Mouse (Mus musculus) hindbrain, embryonic 11.5 days (tissue): ENCODE results near the gene Gstp1. TPM values are rescaled to one million over a fixed set of nuclear protein-coding genes. Genes with fewer than 3 reads are reported as not detected.
A peak's percentile ranks its signal among the peaks of the same experiment; 100 is the strongest.

Experiments used
- ATAC-seq: fragments of 200-750 bp; cut with Nextera tagmentation; 2 replicates; pipeline ENCODE4 v1.8.0; 2017; ENCODE audit warnings: mild to moderate bottlenecking, moderate TSS enrichment, moderate library complexity; ENCODE audit not compliant: low FRiP score
- DNase-seq: peaks from one replicate; pipeline ENCODE4 v3.0.0-alpha.2; 2015; ENCODE audit warnings: low spot score
- H3K27ac ChIP-seq: fragments of 300-500 bp; sonication (generic); 2 replicates; pipeline ENCODE4 v1.5.1; 2014; ENCODE audit warnings: mild to moderate bottlenecking, low read depth, low read length
- H3K27me3 ChIP-seq: fragments of 300-500 bp; sonication (generic); 2 replicates; pipeline ENCODE4 v1.6.1; 2014; ENCODE audit warnings: mild to moderate bottlenecking, low read length, moderate library complexity, mixed read lengths; ENCODE audit not compliant: control insufficient read depth, insufficient read depth
- H3K36me3 ChIP-seq: fragments of 300-500 bp; sonication (generic); 2 replicates; pipeline ENCODE4 v1.6.1; 2014; ENCODE audit warnings: mild to moderate bottlenecking, low read length, moderate library complexity, mixed read lengths; ENCODE audit not compliant: control insufficient read depth, insufficient read depth
- H3K4me1 ChIP-seq: fragments of 300-500 bp; sonication (generic); replicated peaks from 2 replicates; pipeline ENCODE4 v1.6.1; 2014; ENCODE audit warnings: low read length, mixed read lengths; ENCODE audit not compliant: control insufficient read depth, insufficient read depth
- H3K4me2 ChIP-seq: fragments of 300-500 bp; sonication (generic); replicated peaks from 2 replicates; pipeline ENCODE4 v1.6.1; 2014; ENCODE audit warnings: mild to moderate bottlenecking, low read depth, low read length
- H3K4me3 ChIP-seq: fragments of 300-500 bp; sonication (generic); 2 replicates; pipeline ENCODE4 v1.5.1; 2014; ENCODE audit warnings: low read depth, low read length
- H3K9ac ChIP-seq: fragments of 300-500 bp; sonication (generic); 2 replicates; pipeline ENCODE4 v1.6.1; 2014; ENCODE audit warnings: low read depth, low read length
- H3K9me3 ChIP-seq: fragments of 300-500 bp; sonication (generic); 2 replicates; pipeline ENCODE4 v1.6.1; 2016; ENCODE audit warnings: low read length; ENCODE audit not compliant: control insufficient read depth
- WGBS: fragments of 180-500 bp; shearing (Covaris S2); extraction: QIAGEN DNeasy Blood & Tissue Kit; methylation state at CpG from one replicate; pipeline ENCODE4 v1.1.7; 2014; 5-methylcytosine and 5-hydroxymethylcytosine counted together
- polyA plus RNA-seq: library from polyadenylated mRNA; unstranded; fragments of >200 nt; fragmentation: Nextera tagmentation; extraction: Ambion mirVana; gene quantifications from 2 replicates; pipeline ENCODE4 v1.2.1, GENCODE M21; 2014

Gstp1 gene
- polyA plus RNA-seq, 1 experiment from 2014 or later, result 348 TPM

- Histone ChIP-seq H3K9me3 (no peaks in the 10 kb centered on the region), H3K4me2 (no peak overlapping the region), H3K4me1 (peaks cover 3% of the 10 kb centered on the region), H3K9ac (no peak overlapping the region), H3K27ac (no peak overlapping the region), H3K36me3 (no peaks in the 10 kb centered on the region), H3K4me3 (no peak overlapping the region), H3K27me3 (no peaks in the 10 kb centered on the region)
- no peak for ATAC-seq
- no peak for DNase-seq
- WGBS, result 73% methylated on average over 8 of the region's 8 CpGs
These were observed 40.6 kb downstream of the Gstp1 start for GRCm38 (mm10) chr19:3997231-3997630.

GRCm38 (mm10) chr19:3996747-3997146, 41.0 kb downstream of the Gstp1 start:
- no peaks in the 10 kb centered on the region for H3K27me3 ChIP-seq
- H3K4me1 ChIP-seq, result peaks cover 3% of the 10 kb centered on the region
- H3K27ac ChIP-seq, result no peak overlapping the region
- no peaks in the 10 kb centered on the region for H3K9me3 ChIP-seq
- WGBS, result 84% methylated on average over 8 of the region's 8 CpGs
- DNase-seq (no peak), ATAC-seq (no peak)
- no peak overlapping the region for H3K4me2 ChIP-seq
- H3K4me3 ChIP-seq, result no peak overlapping the region
- H3K36me3 ChIP-seq, result no peaks in the 10 kb centered on the region
- no peak overlapping the region for H3K9ac ChIP-seq

GRCm38 (mm10) chr19:3996106-3996505, 41.7 kb downstream of the Gstp1 start:
- H3K27me3 ChIP-seq, result no peaks in the 10 kb centered on the region
- H3K9ac ChIP-seq, result no peak overlapping the region
- H3K36me3 ChIP-seq, result no peaks in the 10 kb centered on the region
- no peak overlapping the region for H3K4me3 ChIP-seq
- DNase-seq, result no peak
- no peak overlapping the region for H3K4me2 ChIP-seq
- ATAC-seq, result no peak
- no peaks in the 10 kb centered on the region for H3K9me3 ChIP-seq
- H3K4me1 ChIP-seq, result peaks cover under 1% of the 10 kb centered on the region
- WGBS, result 75% methylated on average over 7 of the region's 7 CpGs
- no peak overlapping the region for H3K27ac ChIP-seq

GRCm38 (mm10) chr19:3995505-3995904, 42.3 kb downstream of the Gstp1 start:
- DNase-seq (no peak), ATAC-seq (no peak)
- Histone ChIP-seq H3K4me2 (no peak overlapping the region), H3K9ac (no peak overlapping the region), H3K27ac (no peak overlapping the region), H3K36me3 (no peaks in the 10 kb centered on the region), H3K4me3 (no peak overlapping the region), H3K27me3 (no peaks in the 10 kb centered on the region), H3K9me3 (no peaks in the 10 kb centered on the region), H3K4me1 (no peaks in the 10 kb centered on the region)
- 92% methylated on average over 3 of the region's 3 CpGs for WGBS

- no peaks in the 10 kb centered on the region for H3K4me1 ChIP-seq
- no peaks in the 10 kb centered on the region for H3K36me3 ChIP-seq
- H3K27me3 ChIP-seq, result no peaks in the 10 kb centered on the region
- H3K27ac ChIP-seq, result no peak overlapping the region
- H3K4me3 ChIP-seq, result no peak overlapping the region
- ATAC-seq, result no peak
- no peak for DNase-seq
- no peaks in the 10 kb centered on the region for H3K9me3 ChIP-seq
- 70% methylated on average over 6 of the region's 6 CpGs for WGBS
- no peak overlapping the region for H3K9ac ChIP-seq
- H3K4me2 ChIP-seq, result no peak overlapping the region
These were observed 42.9 kb downstream of the Gstp1 start for GRCm38 (mm10) chr19:3994932-3995331.

- Histone ChIP-seq H3K9me3 (no peaks in the 10 kb centered on the region), H3K4me3 (no peak within 1 kb of the TSS), H3K27me3 (no peaks in the 10 kb centered on the region), H3K36me3 (no peaks in the 10 kb centered on the region), H3K4me1 (no peaks in the 10 kb centered on the region), H3K27ac (no peak within 1 kb of the TSS), H3K9ac (no peak within 1 kb of the TSS), H3K4me2 (no peak within 1 kb of the TSS)
- no peak for ATAC-seq
- 61% methylated on average over 5 of the region's 5 CpGs for WGBS
- no peak for DNase-seq
These were observed 45.4 kb downstream of the Gstp1 start, which contains the start of gene Tbx10 for GRCm38 (mm10) chr19:3992416-3992815. Gene Tbx10 (plus strand): TSS chr19:3992752.

GRCm38 (mm10) chr19:3991966-3992365, 45.8 kb downstream of the Gstp1 start:
- ATAC-seq (no peak), DNase-seq (no peak)
- Histone ChIP-seq H3K9me3 (no peaks in the 10 kb centered on the region), H3K27me3 (no peaks in the 10 kb centered on the region), H3K4me3 (no peak overlapping the region), H3K9ac (no peak overlapping the region), H3K36me3 (no peaks in the 10 kb centered on the region), H3K4me1 (no peaks in the 10 kb centered on the region), H3K4me2 (no peak overlapping the region), H3K27ac (no peak overlapping the region)
- 84% methylated on average over 3 of the region's 3 CpGs for WGBS

GRCm38 (mm10) chr19:3991562-3991961, 46.2 kb downstream of the Gstp1 start:
- Histone ChIP-seq H3K4me1 (no peaks in the 10 kb centered on the region), H3K9me3 (no peaks in the 10 kb centered on the region), H3K36me3 (no peaks in the 10 kb centered on the region), H3K27ac (no peak overlapping the region), H3K4me3 (no peak overlapping the region), H3K9ac (no peak overlapping the region), H3K27me3 (no peaks in the 10 kb centered on the region), H3K4me2 (no peak overlapping the region)
- ATAC-seq (no peak), DNase-seq (no peak)
- 96% methylated on average over 3 of the region's 3 CpGs for WGBS

GRCm38 (mm10) chr19:3990804-3991203, 47.0 kb downstream of the Gstp1 start:
- Histone ChIP-seq H3K27ac (no peak overlapping the region), H3K4me2 (no peak overlapping the region), H3K9ac (no peak overlapping the region), H3K4me3 (no peak overlapping the region), H3K27me3 (no peaks in the 10 kb centered on the region), H3K9me3 (no peaks in the 10 kb centered on the region), H3K4me1 (no peaks in the 10 kb centered on the region; the same call in 1 of the 2 replicates), H3K36me3 (no peaks in the 10 kb centered on the region)
- DNase-seq (no peak), ATAC-seq (peak; percentile 49; the same call in 1 of the 2 replicates)
- WGBS, result 37% methylated on average over 6 of the region's 6 CpGs
